Mouse (Mus musculus): ENCODE results near the gene Ptdss2.

The Ptdss2 gene

GRCm38 (mm10) chr7:141173323-141173850, 51.2 kb downstream of the Ptdss2 start:
- no peak for DNase-seq (ENCODE audit: low read depth, low spot score)

GRCm38 (mm10) chr7:141175068-141175467, 52.9 kb downstream of the Ptdss2 start:
- DNase-seq (ENCODE audit: low read depth, low spot score), result no peak

- peak; percentile 76 for DNase-seq (ENCODE audit: low read depth, low spot score)
Observed at GRCm38 (mm10) chr7:141176173-141176572, 54.0 kb downstream of the Ptdss2 start.

GRCm38 (mm10) chr7:141188194-141188593, 66.0 kb downstream of the Ptdss2 start:
- DNase-seq (ENCODE audit: low read depth, low spot score), result no peak

GRCm38 (mm10) chr7:141188733-141189132, 66.6 kb downstream of the Ptdss2 start:
- DNase-seq (ENCODE audit: low read depth, low spot score), result no peak

- DNase-seq (ENCODE audit: low read depth, low spot score), result no peak
Observed at GRCm38 (mm10) chr7:141190220-141190619, 68.0 kb downstream of the Ptdss2 start.

- DNase-seq (ENCODE audit: low read depth, low spot score), result no peak
Observed at GRCm38 (mm10) chr7:141191036-141191435, 68.9 kb downstream of the Ptdss2 start.

- DNase-seq (ENCODE audit: low read depth, low spot score), result no peak
Observed at GRCm38 (mm10) chr7:141191796-141192685, 69.9 kb downstream of the Ptdss2 start.

GRCm38 (mm10) chr7:141192776-141193347, 70.7 kb downstream of the Ptdss2 start:
- no peak for DNase-seq (ENCODE audit: low read depth, low spot score)

- no peak for DNase-seq (ENCODE audit: low read depth, low spot score)
Observed at GRCm38 (mm10) chr7:141193348-141193856, 71.2 kb downstream of the Ptdss2 start.

- DNase-seq (ENCODE audit: low read depth, low spot score), result peak; percentile 90
Observed at GRCm38 (mm10) chr7:141193948-141194347, 71.8 kb downstream of the Ptdss2 start, which contains the start of the genes Hras and Lrrc56. Hras (minus strand) TSS chr7:141194005. Lrrc56 (plus strand) TSS chr7:141194157.

- DNase-seq (ENCODE audit: low read depth, low spot score), result no peak
Observed at GRCm38 (mm10) chr7:141194409-141194808, 72.2 kb downstream of the Ptdss2 start.

GRCm38 (mm10) chr7:141194830-141195229, 72.6 kb downstream of the Ptdss2 start:
- DNase-seq (ENCODE audit: low read depth, low spot score), result peak; percentile 73

- DNase-seq (ENCODE audit: low read depth, low spot score), result no peak
Observed at GRCm38 (mm10) chr7:141195754-141196153, 73.6 kb downstream of the Ptdss2 start.

GRCm38 (mm10) chr7:141196619-141197282, 74.6 kb downstream of the Ptdss2 start:
- no peak for DNase-seq (ENCODE audit: low read depth, low spot score)

- no peak for DNase-seq (ENCODE audit: low read depth, low spot score)
Observed at GRCm38 (mm10) chr7:141198121-141198520, 75.9 kb downstream of the Ptdss2 start.

- no peak for DNase-seq (ENCODE audit: low read depth, low spot score)
Observed at GRCm38 (mm10) chr7:141204546-141204945, 82.4 kb downstream of the Ptdss2 start.

- DNase-seq (ENCODE audit: low read depth, low spot score), result no peak
Observed at GRCm38 (mm10) chr7:141205504-141205903, 83.3 kb downstream of the Ptdss2 start.

- no peak for DNase-seq (ENCODE audit: low read depth, low spot score)
Observed at GRCm38 (mm10) chr7:141206182-141206937, 84.2 kb downstream of the Ptdss2 start.
